Mouse (Mus musculus): Measurements from ENCODE around the gene Acrbp.

GRCm38 (mm10) chr6:125041047-125041446 is 8.4 kb upstream of the Acrbp start:
- TF ChIP-seq POLR2A (IDR thresholded peaks at IDR 0.05; ENCODE audit: low read depth, low read length) (no peak), CTCF (IDR thresholded peaks at IDR 0.05; ENCODE audit: extremely low read depth, insufficient read length, insufficient replicate concordance, low read depth, low read length) (no peak)
